Mouse (Mus musculus) embryonic facial prominence, embryonic 14.5 days (tissue): ENCODE measurements at regions not wholly inside any gene's neighbourhood (a gene's known extent, or its start where the extent isn't known, plus 50 kb on each side); places are given as distances from the start of the nearest gene placed in this dataset.

Experiments used
- ATAC-seq: fragments of 200-750 bp; cut with Nextera tagmentation; 2 replicates; pipeline ENCODE4 v1.8.0; 2017; ENCODE audit warnings: low read depth, moderate number of reproducible peaks, moderate TSS enrichment
- DNase-seq: peaks from one replicate; pipeline ENCODE4 v3.0.0-alpha.2; 2015; ENCODE audit warnings: low spot score
- H3K27ac ChIP-seq: fragments of 300-500 bp; sonication (generic); replicated peaks from 2 replicates; pipeline ENCODE4 v1.5.1; 2014; ENCODE audit warnings: low read depth, mild to moderate bottlenecking, low read length, moderate library complexity
- H3K27me3 ChIP-seq: fragments of 300-500 bp; sonication (generic); replicated peaks from 2 replicates; pipeline ENCODE4 v1.6.1; 2014; ENCODE audit warnings: low read length; ENCODE audit not compliant: control insufficient read depth, insufficient read depth
- H3K36me3 ChIP-seq: fragments of 300-500 bp; sonication (generic); 2 replicates; pipeline ENCODE4 v1.6.1; 2014; ENCODE audit warnings: low read length, mixed read lengths; ENCODE audit not compliant: control insufficient read depth, insufficient read depth
- H3K4me1 ChIP-seq: fragments of 300-500 bp; sonication (generic); 2 replicates; pipeline ENCODE4 v1.6.1; 2014; ENCODE audit warnings: antibody characterized with exemption, low read length; ENCODE audit not compliant: control insufficient read depth, insufficient read depth
- H3K4me2 ChIP-seq: fragments of 300-500 bp; sonication (generic); 2 replicates; pipeline ENCODE4 v1.6.1; 2014; ENCODE audit warnings: low read depth, mild to moderate bottlenecking, low read length, moderate library complexity, mixed read lengths
- H3K4me3 ChIP-seq: fragments of 300-500 bp; sonication (generic); 2 replicates; pipeline ENCODE4 v1.5.1; 2014; ENCODE audit warnings: low read depth, mild to moderate bottlenecking, low read length
- H3K9ac ChIP-seq: fragments of 300-500 bp; sonication (generic); 2 replicates; pipeline ENCODE4 v1.6.1; 2014; ENCODE audit warnings: low read depth, mild to moderate bottlenecking, low read length, moderate library complexity, mixed read lengths
- H3K9me3 ChIP-seq: fragments of 300-500 bp; sonication (generic); 2 replicates; pipeline ENCODE4 v1.6.1; 2016; ENCODE audit warnings: low read length; ENCODE audit not compliant: control insufficient read depth
- WGBS: fragments of 180-500 bp; shearing (Covaris S2); extraction: QIAGEN DNeasy Blood & Tissue Kit; methylation state at CpG from one replicate; pipeline ENCODE4 v1.1.7; 2014; 5-methylcytosine and 5-hydroxymethylcytosine counted together

DNA sequence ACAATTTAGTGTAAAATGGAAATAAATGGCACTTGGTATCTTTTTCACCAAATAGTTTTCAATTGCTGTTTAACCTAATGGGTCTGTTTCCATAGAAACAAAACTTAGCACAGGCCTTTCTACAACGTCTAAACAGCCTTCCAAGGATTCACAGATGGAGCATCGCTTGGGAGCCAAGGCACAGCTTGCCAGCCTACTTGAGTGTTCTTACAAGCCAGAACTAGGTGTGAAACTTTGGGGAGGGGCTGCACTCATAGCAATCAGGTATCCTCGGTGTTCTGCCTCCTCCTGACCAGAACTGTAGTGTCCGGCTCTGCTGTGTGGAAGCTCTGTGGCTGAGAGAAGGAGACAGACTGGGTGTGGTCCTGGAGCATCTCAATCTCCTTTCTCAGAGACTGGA is 99.1 kb upstream of the Far2 start:
- H3K9me3 ChIP-seq = no peaks in the 10 kb centered on the region
- DNase-seq (no peak), ATAC-seq (no peak)
- H3K9ac ChIP-seq = no peak overlapping the region
- H3K27ac ChIP-seq = no peak overlapping the region
- H3K4me3 ChIP-seq = no peak overlapping the region
- 76% methylated on average over 4 of the region's 4 CpGs for WGBS
- no peaks in the 10 kb centered on the region for H3K36me3 ChIP-seq
- no peaks in the 10 kb centered on the region for H3K27me3 ChIP-seq
- H3K4me2 ChIP-seq = no peak overlapping the region
- H3K4me1 ChIP-seq = peaks cover 3% of the 10 kb centered on the region; the same call in 1 of the 2 replicates

DNA sequence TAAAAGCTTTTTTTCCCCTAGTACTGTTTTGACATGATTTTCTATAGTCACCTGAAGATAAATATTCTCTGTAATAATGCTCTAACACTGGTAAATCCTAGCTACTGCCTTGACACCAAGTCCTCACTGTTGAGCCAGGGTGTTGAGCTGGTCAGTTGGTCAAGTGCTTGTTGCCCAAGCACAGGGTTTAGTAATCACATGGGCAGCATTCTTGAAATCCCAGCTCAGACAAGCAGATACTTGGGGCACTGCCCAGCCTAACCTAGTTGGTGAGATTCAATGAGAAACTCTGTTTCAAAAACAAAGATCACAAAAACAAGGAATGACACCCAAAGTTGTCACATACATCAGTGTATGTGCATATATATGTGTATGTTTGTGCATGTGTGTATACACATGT is 95.4 kb upstream of the Far2 start:
- no peak for DNase-seq
- no peaks in the 10 kb centered on the region for H3K9me3 ChIP-seq
- H3K36me3 ChIP-seq = no peaks in the 10 kb centered on the region
- H3K27me3 ChIP-seq = no peaks in the 10 kb centered on the region
- no peak overlapping the region for H3K9ac ChIP-seq
- H3K4me3 ChIP-seq = no peak overlapping the region
- H3K4me2 ChIP-seq = no peak overlapping the region
- H3K4me1 ChIP-seq = peaks cover 6% of the 10 kb centered on the region; the same call in 1 of the 2 replicates
- no peak overlapping the region for H3K27ac ChIP-seq
- ATAC-seq = no peak

DNA sequence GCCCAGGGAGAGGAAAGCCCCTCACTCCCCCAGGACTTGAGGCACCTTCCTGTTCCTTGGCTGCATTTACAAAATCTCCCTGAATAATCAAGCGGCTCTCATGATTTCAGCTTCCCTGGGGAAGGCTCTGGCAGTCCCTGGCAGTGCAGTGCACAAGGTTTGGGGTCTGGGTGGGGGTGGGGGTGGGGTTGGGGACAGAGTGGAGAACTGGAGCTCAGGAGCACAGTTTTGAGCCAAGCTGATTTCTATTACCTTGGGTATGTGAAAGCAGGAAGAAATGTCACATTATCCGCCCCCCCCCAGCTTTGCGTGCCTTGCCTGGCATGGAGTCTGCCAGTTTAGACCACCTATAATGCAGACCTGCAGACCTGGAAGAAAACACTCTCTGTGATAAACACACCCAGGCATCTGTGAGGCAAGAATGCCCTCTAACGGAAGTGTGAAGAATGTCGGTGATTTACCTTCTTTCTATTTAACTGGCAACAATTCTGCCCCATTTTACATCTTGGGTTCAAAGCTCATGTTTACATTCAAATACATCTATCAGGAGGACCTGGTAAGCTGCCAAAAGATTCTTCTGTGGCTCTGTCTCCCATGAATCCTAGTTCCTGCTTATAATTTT is 93.9 kb upstream of the Far2 start:
- Histone ChIP-seq H3K4me1 (peaks cover 6% of the 10 kb centered on the region; the same call in 1 of the 2 replicates), H3K27me3 (no peaks in the 10 kb centered on the region), H3K36me3 (no peaks in the 10 kb centered on the region), H3K4me3 (no peak overlapping the region), H3K9ac (no peak overlapping the region), H3K27ac (no peak overlapping the region), H3K9me3 (no peaks in the 10 kb centered on the region), H3K4me2 (no peak overlapping the region)
- peak; percentile 72 for DNase-seq
- peak; percentile 60; the same call in 1 of the 2 replicates for ATAC-seq
- 34% methylated on average over 5 of the region's 5 CpGs for WGBS

DNA sequence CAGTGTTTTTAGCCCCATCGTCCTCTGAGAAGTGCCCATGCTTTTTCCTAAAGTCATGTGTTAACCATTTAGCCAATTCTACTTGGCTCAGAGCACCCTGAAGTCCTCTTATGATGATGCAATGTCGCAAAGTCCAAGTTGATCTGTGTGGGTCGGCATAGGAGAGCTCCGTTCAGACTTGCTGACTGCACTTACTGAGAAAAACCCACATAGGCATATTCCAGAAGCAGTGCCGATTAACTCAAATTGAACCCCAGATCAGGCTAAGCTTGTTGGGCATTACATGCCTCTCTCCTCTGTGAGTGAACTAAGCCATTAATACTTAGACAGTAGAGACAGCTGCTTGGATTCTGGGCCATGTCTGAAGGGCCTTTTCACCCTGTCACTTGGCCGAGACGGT is 93.3 kb upstream of the Far2 start:
- peaks cover 6% of the 10 kb centered on the region; the same call in 1 of the 2 replicates for H3K4me1 ChIP-seq
- WGBS = 75% methylated on average over 7 of the region's 7 CpGs
- DNase-seq = no peak
- no peaks in the 10 kb centered on the region for H3K36me3 ChIP-seq
- H3K27me3 ChIP-seq = no peaks in the 10 kb centered on the region
- no peak overlapping the region for H3K27ac ChIP-seq
- no peak overlapping the region for H3K4me2 ChIP-seq
- no peak for ATAC-seq
- H3K9ac ChIP-seq = no peak overlapping the region
- H3K9me3 ChIP-seq = no peaks in the 10 kb centered on the region
- H3K4me3 ChIP-seq = no peak overlapping the region

DNA sequence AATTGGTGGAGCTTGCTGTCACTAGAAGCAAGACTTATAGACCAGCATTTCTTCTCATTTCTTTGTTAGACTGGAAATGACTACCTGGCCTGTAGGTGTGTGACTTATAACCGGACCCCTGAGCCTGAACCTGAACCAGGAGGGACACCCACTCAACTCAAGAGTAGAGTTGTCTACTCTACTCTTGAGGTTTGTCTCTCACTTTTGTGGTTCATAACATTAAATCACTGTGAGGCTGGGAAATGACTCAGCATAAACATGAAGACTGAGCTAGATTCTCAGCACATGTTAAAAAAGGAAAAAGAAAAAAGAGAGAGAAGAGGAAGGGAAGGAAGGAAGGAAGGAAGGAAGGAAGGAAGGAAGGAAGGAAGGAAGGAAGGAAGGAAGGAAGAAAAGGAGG is 92.8 kb upstream of the Far2 start:
- no peak overlapping the region for H3K4me3 ChIP-seq
- H3K27ac ChIP-seq = no peak overlapping the region
- H3K27me3 ChIP-seq = no peaks in the 10 kb centered on the region
- 89% methylated on average over 1 of the region's 1 CpGs for WGBS
- no peak for ATAC-seq
- H3K9me3 ChIP-seq = no peaks in the 10 kb centered on the region
- H3K4me2 ChIP-seq = no peak overlapping the region
- no peaks in the 10 kb centered on the region for H3K36me3 ChIP-seq
- H3K4me1 ChIP-seq = peaks cover 6% of the 10 kb centered on the region; the same call in 1 of the 2 replicates
- DNase-seq = no peak
- no peak overlapping the region for H3K9ac ChIP-seq

DNA sequence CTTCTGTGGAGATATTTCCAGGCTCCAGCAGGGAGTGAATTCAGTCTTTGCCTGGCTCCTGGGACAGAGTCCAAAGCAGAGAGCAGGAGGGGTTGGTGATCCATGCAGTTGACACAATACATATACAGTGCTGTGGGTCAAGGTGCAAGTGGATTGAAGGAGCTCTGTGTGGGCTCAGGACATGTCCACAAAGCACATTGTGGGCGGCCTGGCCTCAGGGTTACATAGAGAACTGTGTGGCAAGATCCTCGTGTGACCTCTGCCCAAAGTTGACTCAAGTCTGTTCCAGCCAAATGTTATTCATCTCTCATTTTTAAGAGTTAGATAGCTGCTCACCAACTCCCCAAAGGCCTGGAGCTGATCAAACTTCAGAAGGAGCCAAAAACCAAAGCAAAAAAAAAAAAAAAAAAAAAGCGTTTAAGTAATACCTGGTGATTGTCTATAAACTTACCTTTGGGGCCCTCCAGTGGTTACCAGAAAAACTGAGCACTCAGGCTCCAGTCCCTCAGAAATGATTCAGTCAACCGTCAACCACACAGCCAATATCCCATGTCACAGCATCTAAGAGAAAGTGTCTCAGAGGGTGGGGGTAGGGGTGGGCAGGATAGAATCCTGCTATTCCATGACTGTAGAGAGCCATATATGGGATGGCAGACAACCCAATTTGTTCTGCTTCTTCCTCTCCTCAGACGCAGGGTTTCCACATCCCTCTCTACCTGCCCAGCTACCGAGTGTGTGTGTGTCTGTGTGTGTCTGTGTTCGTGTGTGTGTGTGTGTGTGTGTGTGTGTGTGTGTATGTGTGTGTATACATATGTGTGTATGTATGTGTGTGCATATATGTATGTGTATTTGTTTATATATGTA is 91.9 kb upstream of the Far2 start:
- no peaks in the 10 kb centered on the region for H3K27me3 ChIP-seq
- no peak overlapping the region for H3K27ac ChIP-seq
- no peaks in the 10 kb centered on the region for H3K36me3 ChIP-seq
- H3K9me3 ChIP-seq = no peaks in the 10 kb centered on the region
- no peak for ATAC-seq
- no peak overlapping the region for H3K4me3 ChIP-seq
- H3K9ac ChIP-seq = no peak overlapping the region
- peaks cover 6% of the 10 kb centered on the region; the same call in 1 of the 2 replicates for H3K4me1 ChIP-seq
- no peak overlapping the region for H3K4me2 ChIP-seq
- 58% methylated on average over 7 of the region's 7 CpGs for WGBS
- DNase-seq = peak; percentile 45

DNA sequence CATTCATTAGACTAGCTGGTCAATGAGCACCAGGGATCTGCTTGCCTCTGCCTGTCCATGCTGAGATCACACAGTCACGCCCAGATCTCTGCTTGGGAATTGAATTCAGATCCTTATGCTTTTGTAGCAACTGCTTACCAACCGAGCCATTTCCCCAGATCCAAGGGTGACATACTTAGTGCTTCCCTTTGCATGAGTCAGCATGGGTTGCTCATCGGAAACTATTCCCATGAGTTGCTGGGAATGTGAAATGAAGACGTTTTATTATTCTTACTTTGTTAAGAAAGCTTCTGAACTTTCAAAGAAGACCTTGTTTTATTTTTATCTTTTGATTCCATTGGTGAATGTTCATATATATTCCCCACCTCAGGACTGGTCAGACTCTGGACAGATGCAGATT is 82.3 kb upstream of the Far2 start:
- ATAC-seq (no peak), DNase-seq (no peak)
- H3K9me3 ChIP-seq = no peaks in the 10 kb centered on the region
- H3K4me3 ChIP-seq = no peak overlapping the region
- 87% methylated on average over 4 of the region's 4 CpGs for WGBS
- H3K4me1 ChIP-seq = no peaks in the 10 kb centered on the region
- no peaks in the 10 kb centered on the region for H3K36me3 ChIP-seq
- no peaks in the 10 kb centered on the region for H3K27me3 ChIP-seq
- H3K9ac ChIP-seq = no peak overlapping the region
- no peak overlapping the region for H3K27ac ChIP-seq
- H3K4me2 ChIP-seq = no peak overlapping the region

DNA sequence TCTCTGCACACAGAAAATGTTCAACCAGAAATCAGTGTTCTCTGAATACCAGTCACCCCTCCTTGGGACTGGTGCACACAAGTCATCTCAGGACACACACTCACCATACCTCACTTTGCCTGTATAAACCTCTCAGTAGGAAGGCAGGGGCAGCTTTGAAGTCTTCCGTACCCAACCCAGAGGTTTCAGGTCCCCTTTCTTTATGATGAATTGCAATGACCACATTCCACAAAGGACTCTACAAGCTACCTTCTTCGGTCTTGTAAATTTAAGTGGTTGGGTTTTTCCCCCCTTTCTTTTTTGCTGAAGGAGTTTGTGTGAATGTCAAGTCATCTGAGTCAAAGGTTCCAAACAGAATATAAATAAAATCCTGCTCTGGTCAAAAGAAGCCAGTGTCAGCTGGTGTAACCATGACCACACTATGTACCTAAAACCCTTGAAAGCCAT is 76.9 kb upstream of the Far2 start:
- WGBS = 92% methylated on average over 2 of the region's 2 CpGs

More for the DNA sequence above, 76.9 kb upstream of the Far2 start:
- H3K4me1 ChIP-seq = no peaks in the 10 kb centered on the region
- H3K9me3 ChIP-seq = no peaks in the 10 kb centered on the region
- ATAC-seq (no peak), DNase-seq (no peak)
- no peaks in the 10 kb centered on the region for H3K27me3 ChIP-seq
- no peaks in the 10 kb centered on the region for H3K36me3 ChIP-seq
- no peak overlapping the region for H3K27ac ChIP-seq
- H3K4me3 ChIP-seq = no peak overlapping the region
- H3K4me2 ChIP-seq = no peak overlapping the region
- no peak overlapping the region for H3K9ac ChIP-seq
